Comparison of ENCODE assay signal across 20 mouse cellular contexts in genomic region chr10:25918103-25918502, GRCm38 (mm10).
DNase-seq lines count a peak whose midpoint lies in the region; ATAC-seq and TF ChIP-seq lines count a peak whose summit lies in the region.
"Had no signal": no experiment of that assay in that cellular context is flagged by ENCODE, and none has a peak within 500 bp of the region (broad histone marks: within the 10 kb centered on the region; RNA-seq: fewer than 3 reads in every experiment).

No protein-coding gene starts in this region.

- DNase-seq in frontal cortex, postnatal 36 days (ENCODE audit: low spot score in 2 of 2): no peak
- peak; percentile 36 for DNase-seq in NIH3T3 (ENCODE audit: low read depth)
- DNase-seq in stomach, postnatal 0 days (ENCODE audit: low spot score): no peak
- DNase-seq in left cerebral cortex, adult 9 months (ENCODE audit: low spot score in 2 of 2): no peak
- DNase-seq in left cerebral cortex, adult 11 months (ENCODE audit: low spot score): no peak
- DNase-seq: adrenal gland, adult 8-10 months; cerebellum, adult 18-20 months; gastrocnemius, adult 2 months; liver; lung, adult 2 months; thymus, postnatal 14 days had no signal

- H3K4me3 ChIP-seq in intestine, embryonic 15.5 days (replicated peaks): no peak overlapping the region
- H3K4me3 ChIP-seq in stomach, postnatal 0 days (ENCODE audit: low read depth, low read length): no peak overlapping the region
- no peak overlapping the region for H3K4me3 ChIP-seq in hindbrain, embryonic 12.5 days
- H3K4me3 ChIP-seq: erythroblast, embryonic 14.5 days; gastrocnemius, adult 2 months; midbrain, embryonic 13.5 days; neural tube, embryonic 15.5 days had no signal

- H3K9ac ChIP-seq in intestine, embryonic 15.5 days: no peak overlapping the region
- no peak overlapping the region for H3K9ac ChIP-seq in stomach, postnatal 0 days (ENCODE audit: low read length)
- H3K9ac ChIP-seq in hindbrain, embryonic 12.5 days: no peak overlapping the region
- H3K9ac ChIP-seq: midbrain, embryonic 13.5 days; neural tube, embryonic 15.5 days had no signal

- no peak for TF ChIP-seq EP300 in stomach, postnatal 0 days (optimal IDR thresholded peaks at IDR 0.05)

- no peak for TF ChIP-seq CTCF in stomach, postnatal 0 days (IDR thresholded peaks at IDR 0.05; ENCODE audit: low read depth)

- ATAC-seq in frontal cortex, adult (ENCODE audit: low TSS enrichment): peak; percentile 69
- ATAC-seq in intestine, embryonic 15.5 days: peak; percentile 70
- peak; percentile 99 for ATAC-seq in stomach, postnatal 0 days (ENCODE audit: low FRiP score, low TSS enrichment)
- ATAC-seq in hindbrain, embryonic 12.5 days (ENCODE audit: low FRiP score): no peak
- ATAC-seq: forebrain, embryonic 16.5 days; midbrain, embryonic 13.5 days had no signal

- H3K4me1 ChIP-seq in intestine, embryonic 15.5 days (replicated peaks): 0 out of 2 replicates have a peak, but pooled peaks cover 3% of the 10 kb centered on the region
- no peaks in the 10 kb centered on the region for H3K4me1 ChIP-seq in stomach, postnatal 0 days (replicated peaks; ENCODE audit: control insufficient read depth, insufficient read depth)
- no peaks in the 10 kb centered on the region for H3K4me1 ChIP-seq in hindbrain, embryonic 12.5 days

- 64% methylated on average over 2 of the region's 2 CpGs for WGBS in intestine, embryonic 15.5 days
- WGBS in stomach, postnatal 0 days: 46% methylated on average over 2 of the region's 2 CpGs
- 85% methylated on average over 2 of the region's 2 CpGs for WGBS in hindbrain, embryonic 12.5 days

- no peaks in the 10 kb centered on the region for H3K36me3 ChIP-seq in intestine, embryonic 15.5 days
- no peaks in the 10 kb centered on the region for H3K36me3 ChIP-seq in stomach, postnatal 0 days (ENCODE audit: control insufficient read depth, insufficient read depth, low read length)
- no peaks in the 10 kb centered on the region for H3K36me3 ChIP-seq in hindbrain, embryonic 12.5 days
- H3K36me3 ChIP-seq: midbrain, embryonic 13.5 days; neural tube, embryonic 15.5 days had no signal

- H3K9me3 ChIP-seq in intestine, embryonic 15.5 days: no peaks in the 10 kb centered on the region
- no peaks in the 10 kb centered on the region for H3K9me3 ChIP-seq in stomach, postnatal 0 days (ENCODE audit: control insufficient read depth, low read length)
- H3K9me3 ChIP-seq in hindbrain, embryonic 12.5 days (replicated peaks): no peaks in the 10 kb centered on the region
- H3K9me3 ChIP-seq: midbrain, embryonic 13.5 days; neural tube, embryonic 15.5 days had no signal

- no peak overlapping the region for H3K4me2 ChIP-seq in intestine, embryonic 15.5 days (replicated peaks)
- H3K4me2 ChIP-seq in stomach, postnatal 0 days (replicated peaks; ENCODE audit: low read depth): no peak overlapping the region
- no peak overlapping the region for H3K4me2 ChIP-seq in hindbrain, embryonic 12.5 days (replicated peaks)
- H3K4me2 ChIP-seq: midbrain, embryonic 13.5 days; neural tube, embryonic 15.5 days had no signal

- no peaks in the 10 kb centered on the region for H3K27me3 ChIP-seq in intestine, embryonic 15.5 days (replicated peaks)
- H3K27me3 ChIP-seq in stomach, postnatal 0 days (ENCODE audit: control insufficient read depth, insufficient read depth, low read length): no peaks in the 10 kb centered on the region
- H3K27me3 ChIP-seq in hindbrain, embryonic 12.5 days: no peaks in the 10 kb centered on the region
- H3K27me3 ChIP-seq: midbrain, embryonic 13.5 days; neural tube, embryonic 15.5 days had no signal

- no peak overlapping the region for H3K27ac ChIP-seq in intestine, embryonic 15.5 days
- no peak overlapping the region for H3K27ac ChIP-seq in stomach, postnatal 0 days (replicated peaks)
- H3K27ac ChIP-seq in hindbrain, embryonic 12.5 days: no peak overlapping the region
- H3K27ac ChIP-seq: gastrocnemius, adult 2 months; kidney, postnatal 0 days; macrophage; midbrain, embryonic 13.5 days; neural tube, embryonic 15.5 days had no signal
